Mouse (Mus musculus) adrenal gland, postnatal 0 days (tissue): Measurements from ENCODE around the gene F2rl1. TPM values are rescaled to one million over a fixed set of nuclear protein-coding genes. Genes with fewer than 3 reads are reported as not detected.

Experiments used
- polyA plus RNA-seq: library from polyadenylated mRNA; unstranded; fragments of >200 nt; fragmentation: Nextera tagmentation; extraction: Ambion mirVana; gene quantifications from 2 replicates; pipeline ENCODE4 v1.2.1, GENCODE M21; 2015

The F2rl1 gene
- 0.41 and 0.44 TPM in 2 replicates for polyA plus RNA-seq

DNA sequence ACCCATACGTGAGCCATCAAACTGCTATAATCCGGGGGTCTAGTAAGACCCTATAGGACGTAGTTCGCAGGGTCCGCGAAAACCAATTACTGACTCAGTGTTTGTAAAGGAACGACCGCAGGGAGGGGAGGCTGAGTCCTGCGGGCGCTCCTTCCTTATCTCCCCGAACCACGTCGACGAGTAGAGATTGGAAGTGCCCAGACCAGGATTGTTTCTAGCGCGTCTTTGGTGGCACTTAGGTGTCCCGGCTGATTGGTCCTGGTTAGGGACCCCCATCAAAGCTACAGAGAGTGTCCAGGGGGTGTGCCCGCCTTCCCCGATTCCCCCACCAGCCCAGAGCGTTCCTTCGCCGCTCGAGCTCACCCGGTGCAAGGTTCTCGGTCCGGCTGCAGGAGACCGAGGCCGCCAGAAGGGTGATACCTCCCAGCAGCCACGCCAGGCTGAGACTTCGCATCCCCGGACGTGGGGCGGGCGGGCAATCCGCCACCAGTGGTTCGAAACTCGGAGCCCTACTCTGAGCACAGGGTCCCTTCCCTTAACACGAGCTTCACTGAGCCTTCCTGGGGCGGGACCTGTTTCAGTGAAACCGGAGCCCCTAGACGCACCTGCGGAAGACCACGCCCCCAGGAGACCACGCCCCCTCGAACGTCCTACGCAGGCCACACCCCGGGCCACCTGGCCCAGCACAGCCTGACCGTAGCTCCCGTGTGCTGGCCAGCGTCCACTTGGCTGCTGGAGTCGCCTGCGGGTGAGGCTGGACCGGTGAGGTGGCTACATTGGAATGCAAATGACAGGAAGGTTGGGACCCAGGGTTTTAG lies at the start of gene F2rl1:
TSS of gene F2rl1 (minus strand) at position 554 of the 818 bp plus-strand sequence.

DNA sequence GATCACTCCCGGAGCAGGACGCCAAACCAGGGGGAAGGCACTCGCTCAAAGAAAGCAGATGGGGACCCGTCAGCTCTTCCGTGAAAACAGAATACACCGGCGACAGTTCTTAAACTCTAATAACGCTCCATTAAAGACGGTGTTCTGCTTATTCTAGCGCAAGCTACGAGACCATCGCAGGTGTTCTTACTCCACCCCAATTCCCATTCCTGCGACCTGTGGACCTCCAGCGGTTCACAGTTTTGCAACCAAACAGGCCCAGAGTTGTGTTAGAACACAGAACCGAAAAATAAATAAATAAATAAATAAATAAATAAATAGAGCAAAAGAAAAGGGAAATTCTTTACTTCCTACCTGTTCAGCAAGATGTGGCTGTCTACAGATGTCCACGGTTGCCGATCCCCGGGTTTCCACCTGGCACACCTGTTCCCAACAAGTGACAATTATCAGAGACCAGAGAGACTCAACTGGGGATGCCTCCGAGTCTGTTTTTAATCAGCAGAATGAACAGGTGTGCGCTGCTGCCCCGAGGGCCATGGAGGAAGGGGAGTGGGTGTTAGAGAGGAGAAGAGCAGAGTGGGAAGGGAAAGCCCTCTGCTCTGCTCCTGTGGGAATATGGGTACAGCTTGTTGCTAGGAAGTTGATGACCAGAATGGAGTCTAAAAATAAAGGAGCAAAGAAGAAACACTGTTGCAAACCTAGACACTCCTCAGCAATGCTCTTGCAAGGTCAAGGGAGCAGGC lies 46.2 kb downstream of the F2rl1 start, which contains the start of gene S100z:
TSS of gene S100z (minus strand) at position 51 of the 743 bp plus-strand sequence.

Other genes with a start within 250 kb of the F2rl1 start
- 30.6 and 39.3 TPM in 2 replicates for gene Zbed3, start 201.6 kb downstream of the F2rl1 start, polyA plus RNA-seq
- gene Aggf1, start 149.9 kb downstream of the F2rl1 start, polyA plus RNA-seq = 17.8 and 27.3 TPM in 2 replicates
- 0.06 TPM in 1 of 2 replicates, not detected in the other for gene Crhbp, start 80.3 kb downstream of the F2rl1 start, polyA plus RNA-seq
- 0.50 TPM in 1 of 2 replicates, not detected in the other for gene S100z, start 46.5 kb downstream of the F2rl1 start, polyA plus RNA-seq
- 47.0 and 99.8 TPM in 2 replicates for gene F2r, start 93.3 kb upstream of the F2rl1 start, polyA plus RNA-seq
- gene F2rl2, start 171.6 kb upstream of the F2rl1 start, polyA plus RNA-seq = 0.47 and 1.1 TPM in 2 replicates